Mouse (Mus musculus) kidney, postnatal 4 days (tissue): ENCODE results near the gene Ttc32.
"Not testable (repeated sequence)": the region's sequence is repeated elsewhere in the genome, so short reads cannot be mapped to it uniquely, and the experiment has no call there.

Experiments used
- DNase-seq, 2 experiments: peaks; one replicate each; pipeline ENCODE4 v3.0.0; 2021; ENCODE audit warnings: mixed read lengths in 2 of 2

The Ttc32 gene

GRCm38 (mm10) chr12:9029888-9030723 lies at the start of gene Ttc32:
Ttc32 (plus strand) TSS chr12:9029997.
- DNase-seq, result peak; percentile 96 to 97

- DNase-seq, result no peak
Measured at GRCm38 (mm10) chr12:8993231-8993630, 36.6 kb upstream of the Ttc32 start.

GRCm38 (mm10) chr12:8998318-8998717 lies 31.5 kb upstream of the Ttc32 start:
- no peak for DNase-seq

GRCm38 (mm10) chr12:9002038-9002648 lies 27.7 kb upstream of the Ttc32 start:
- peak; percentile 65 to 77 for DNase-seq

- DNase-seq, result no peak
Measured at GRCm38 (mm10) chr12:9007146-9007545, 22.7 kb upstream of the Ttc32 start.

GRCm38 (mm10) chr12:9007811-9008210 lies 22.0 kb upstream of the Ttc32 start:
- DNase-seq, result no peak

- DNase-seq, result no peak
Measured at GRCm38 (mm10) chr12:9010311-9010710, 19.5 kb upstream of the Ttc32 start.

GRCm38 (mm10) chr12:9016376-9016775 lies 13.4 kb upstream of the Ttc32 start:
- no peak for DNase-seq

- DNase-seq, result no peak
Measured at GRCm38 (mm10) chr12:9020431-9020830, 9.4 kb upstream of the Ttc32 start.

- no peak for DNase-seq
Measured at GRCm38 (mm10) chr12:9020986-9021385, 8.8 kb upstream of the Ttc32 start.

GRCm38 (mm10) chr12:9023031-9023430 lies 6.8 kb upstream of the Ttc32 start:
- DNase-seq, result no peak

GRCm38 (mm10) chr12:9024071-9024470 lies 5.7 kb upstream of the Ttc32 start:
- DNase-seq, result no peak

GRCm38 (mm10) chr12:9024736-9025135 lies 5.1 kb upstream of the Ttc32 start:
- DNase-seq, result no peak

- no peak for DNase-seq
Measured at GRCm38 (mm10) chr12:9026843-9027242, 3.0 kb upstream of the Ttc32 start.

GRCm38 (mm10) chr12:9028816-9029215 lies 981 bp upstream of the Ttc32 start:
- not testable (repeated sequence) for DNase-seq

GRCm38 (mm10) chr12:9029506-9029887 lies 300 bp upstream of the Ttc32 start:
- DNase-seq, result no peak

GRCm38 (mm10) chr12:9031166-9031565 lies 1.4 kb downstream of the Ttc32 start:
- no peak for DNase-seq

GRCm38 (mm10) chr12:9033140-9033539 lies 3.3 kb downstream of the Ttc32 start:
- DNase-seq, result no peak

- DNase-seq, result no peak
Measured at GRCm38 (mm10) chr12:9036409-9036808, 6.6 kb downstream of the Ttc32 start.

- DNase-seq, result no peak
Measured at GRCm38 (mm10) chr12:9040177-9040576, 10.4 kb downstream of the Ttc32 start.

GRCm38 (mm10) chr12:9040686-9041085 lies 10.9 kb downstream of the Ttc32 start:
- no peak for DNase-seq

- no peak for DNase-seq
Measured at GRCm38 (mm10) chr12:9042316-9042715, 12.5 kb downstream of the Ttc32 start.

- DNase-seq, result no peak
Measured at GRCm38 (mm10) chr12:9042759-9043158, 13.0 kb downstream of the Ttc32 start.

- no peak for DNase-seq
Measured at GRCm38 (mm10) chr12:9044666-9045065, 14.9 kb downstream of the Ttc32 start.
